Mouse (Mus musculus) liver, postnatal 0 days (tissue): ENCODE measurements around the gene Ern1.
A peak's percentile ranks its signal among the peaks of the same experiment; 100 is the strongest.

ENCODE experiments used
- CTCF ChIP-seq: sonication (generic); IDR thresholded peaks from 2 replicates; pipeline ENCODE4 v1.5.1; 2016; ENCODE audit warnings: antibody characterized with exemption, low read depth
- EP300 ChIP-seq: IDR thresholded peaks from 2 replicates; pipeline ENCODE4 v1.6.1; 2016; ENCODE audit warnings: antibody characterized with exemption, low read depth, mild to moderate bottlenecking

DNA sequence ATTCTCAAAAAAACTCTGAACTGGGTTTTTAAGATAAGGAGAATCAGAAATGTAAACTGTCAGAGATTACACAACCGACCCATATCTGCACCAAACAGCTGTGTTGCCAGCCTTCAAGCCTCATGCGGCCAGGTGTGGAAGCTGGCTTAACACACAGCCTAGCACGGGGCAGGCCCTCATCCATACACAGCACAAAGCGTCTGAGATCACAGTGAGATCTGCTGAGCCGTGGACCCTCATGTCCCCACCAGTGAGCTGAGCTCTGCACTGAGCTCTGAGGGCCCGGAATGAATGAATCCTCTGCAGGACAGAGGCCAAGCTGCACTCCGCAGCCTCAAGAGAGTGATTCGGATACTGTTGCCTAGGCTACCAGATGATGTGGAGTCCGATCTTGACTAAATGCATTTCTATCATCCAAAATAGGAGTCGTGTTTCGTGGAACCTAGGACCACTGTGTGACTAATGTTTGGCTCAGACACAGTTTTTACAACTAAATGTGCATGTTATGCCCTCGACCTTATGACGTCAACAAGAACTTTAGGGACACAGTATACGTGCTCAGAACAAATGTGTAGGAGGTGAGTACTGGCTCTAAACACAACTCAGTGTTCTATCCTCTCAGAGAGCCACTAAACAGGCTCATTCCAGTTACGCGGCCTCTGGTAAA is 27.6 kb upstream of the Ern1 start:
- TF ChIP-seq CTCF (no peak), EP300 (peak; percentile 90)
